Mouse (Mus musculus) forebrain, embryonic 11.5 days (tissue): ENCODE results near the gene Tmem252. TPM values are rescaled to one million over a fixed set of nuclear protein-coding genes. Genes with fewer than 3 reads are reported as not detected.

Source experiments
- ATAC-seq: fragments of 200-750 bp; cut with Nextera tagmentation; replicated peaks from 2 replicates; pipeline ENCODE4 v1.8.0; 2017; ENCODE audit warnings: moderate TSS enrichment; ENCODE audit not compliant: low FRiP score
- DNase-seq: peaks from one replicate; pipeline ENCODE4 v3.0.0-alpha.2; 2017; ENCODE audit warnings: low spot score
- H3K27ac ChIP-seq: fragments of 300-500 bp; sonication (generic); 2 replicates; pipeline ENCODE4 v1.5.1; 2014; ENCODE audit warnings: low read depth, low read length
- H3K27me3 ChIP-seq: fragments of 300-500 bp; sonication (generic); 2 replicates; pipeline ENCODE4 v1.6.1; 2014; ENCODE audit warnings: mild to moderate bottlenecking, low read length, mixed read lengths; ENCODE audit not compliant: control insufficient read depth, insufficient read depth
- H3K36me3 ChIP-seq: fragments of 300-500 bp; sonication (generic); 2 replicates; pipeline ENCODE4 v1.6.1; 2014; ENCODE audit warnings: mild to moderate bottlenecking, low read length, moderate library complexity, mixed read lengths; ENCODE audit not compliant: control insufficient read depth, insufficient read depth
- H3K4me1 ChIP-seq: fragments of 300-500 bp; sonication (generic); replicated peaks from 2 replicates; pipeline ENCODE4 v1.6.1; 2014; ENCODE audit warnings: low read length, mixed read lengths; ENCODE audit not compliant: control insufficient read depth, insufficient read depth
- H3K4me2 ChIP-seq: fragments of 300-500 bp; sonication (generic); 2 replicates; pipeline ENCODE4 v1.6.1; 2014; ENCODE audit warnings: low read depth, mild to moderate bottlenecking, low read length, moderate library complexity, mixed read lengths; ENCODE audit not compliant: severe bottlenecking
- H3K4me3 ChIP-seq: fragments of 300-500 bp; sonication (generic); 2 replicates; pipeline ENCODE4 v1.5.1; 2014; ENCODE audit warnings: low read depth, low read length
- H3K9ac ChIP-seq: fragments of 300-500 bp; sonication (generic); 2 replicates; pipeline ENCODE4 v1.6.1; 2014; ENCODE audit warnings: low read length
- H3K9me3 ChIP-seq: fragments of 300-500 bp; sonication (generic); 2 replicates; pipeline ENCODE4 v1.6.1; 2016; ENCODE audit warnings: low read length, mixed read lengths; ENCODE audit not compliant: control insufficient read depth
- WGBS: fragments of 180-500 bp; shearing (Covaris S2); extraction: QIAGEN DNeasy Blood & Tissue Kit; methylation state at CpG from one replicate; pipeline ENCODE4 v1.1.7; 2014; 5-methylcytosine and 5-hydroxymethylcytosine counted together
- polyA plus RNA-seq: library from polyadenylated mRNA; unstranded; fragments of >200 nt; fragmentation: Nextera tagmentation; extraction: Ambion mirVana; gene quantifications from 2 replicates; pipeline ENCODE4 v1.2.1, GENCODE M21; 2014

Tmem252 gene
- polyA plus RNA-seq, 1 experiment from 2014 or later = 0.69 TPM

DNA sequence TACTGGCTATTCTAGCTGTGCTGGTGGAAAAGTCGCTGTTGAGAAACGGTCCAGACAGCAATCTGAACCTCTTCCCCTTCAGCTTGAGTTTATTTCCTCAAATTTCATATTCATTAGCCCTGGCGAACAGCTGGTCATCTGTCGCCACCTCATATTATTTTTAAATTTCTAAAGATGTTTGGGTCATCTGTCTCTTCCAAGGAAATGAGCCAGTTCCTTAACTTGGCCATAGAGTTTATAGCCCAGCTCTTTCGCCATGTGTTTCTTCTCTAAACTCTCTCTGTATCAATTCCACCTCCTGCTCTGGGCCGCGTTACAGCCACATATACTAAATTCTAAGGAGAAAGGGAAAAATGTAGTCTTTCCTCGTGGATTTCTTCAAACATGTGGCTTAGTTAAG lies 29.9 kb downstream of the Tmem252 start:
- Histone ChIP-seq H3K4me2 (no peak overlapping the region), H3K9me3 (no peaks in the 10 kb centered on the region), H3K4me1 (no peaks in the 10 kb centered on the region), H3K4me3 (no peak overlapping the region), H3K9ac (no peak overlapping the region), H3K36me3 (no peaks in the 10 kb centered on the region), H3K27me3 (no peaks in the 10 kb centered on the region), H3K27ac (no peak overlapping the region)
- ATAC-seq (no peak), DNase-seq (no peak)
- WGBS = 85% methylated on average over 8 of the region's 8 CpGs

DNA sequence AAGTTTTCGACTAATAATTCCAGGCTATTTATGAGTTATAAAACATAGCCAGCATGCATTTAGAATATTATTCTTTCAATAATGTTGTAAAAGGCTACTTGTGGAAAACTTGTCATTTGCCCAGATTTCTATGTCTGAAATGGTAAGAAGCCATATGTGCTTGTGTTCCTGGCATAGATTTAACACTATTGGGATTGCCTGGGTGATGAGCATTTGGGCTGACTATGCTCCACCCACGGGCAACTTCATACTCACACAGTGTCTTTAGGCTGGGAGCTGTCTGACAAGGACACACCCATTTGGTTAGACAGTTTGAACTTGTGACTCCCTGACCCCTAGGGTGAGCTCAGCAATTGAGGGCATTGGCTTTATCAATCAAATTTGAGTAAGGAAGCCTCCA lies 30.5 kb downstream of the Tmem252 start:
- WGBS = 85% methylated on average over 2 of the region's 2 CpGs
- no peak for DNase-seq
- no peak overlapping the region for H3K4me3 ChIP-seq
- H3K27ac ChIP-seq = no peak overlapping the region
- no peaks in the 10 kb centered on the region for H3K4me1 ChIP-seq
- no peaks in the 10 kb centered on the region for H3K36me3 ChIP-seq
- no peaks in the 10 kb centered on the region for H3K27me3 ChIP-seq
- H3K4me2 ChIP-seq = no peak overlapping the region
- no peaks in the 10 kb centered on the region for H3K9me3 ChIP-seq
- no peak for ATAC-seq
- H3K9ac ChIP-seq = no peak overlapping the region

DNA sequence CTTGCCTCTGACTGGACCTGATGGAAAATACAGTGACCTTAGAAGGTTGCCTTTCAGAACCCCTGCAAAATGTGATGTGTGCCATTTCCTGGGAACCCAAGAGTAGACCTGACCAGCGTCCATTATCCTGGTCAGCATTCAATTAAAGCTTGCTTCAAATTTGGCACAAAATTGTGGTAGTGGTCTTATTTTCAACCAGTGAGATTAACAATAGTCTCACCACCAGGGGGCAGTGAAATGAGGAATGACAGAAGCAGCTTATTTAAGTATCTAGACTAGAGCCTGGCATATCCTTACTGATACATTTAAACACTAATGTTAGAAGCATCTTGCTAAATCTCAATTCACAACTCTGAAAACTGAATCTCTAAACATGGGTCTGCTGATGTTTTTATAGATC lies 31.6 kb downstream of the Tmem252 start:
- Histone ChIP-seq H3K27me3 (no peaks in the 10 kb centered on the region), H3K27ac (no peak overlapping the region), H3K4me1 (no peaks in the 10 kb centered on the region), H3K36me3 (no peaks in the 10 kb centered on the region), H3K4me3 (no peak overlapping the region), H3K9ac (no peak overlapping the region), H3K4me2 (no peak overlapping the region), H3K9me3 (no peaks in the 10 kb centered on the region)
- DNase-seq = no peak
- no peak for ATAC-seq
- WGBS = 60% methylated on average over 1 of the region's 1 CpGs

DNA sequence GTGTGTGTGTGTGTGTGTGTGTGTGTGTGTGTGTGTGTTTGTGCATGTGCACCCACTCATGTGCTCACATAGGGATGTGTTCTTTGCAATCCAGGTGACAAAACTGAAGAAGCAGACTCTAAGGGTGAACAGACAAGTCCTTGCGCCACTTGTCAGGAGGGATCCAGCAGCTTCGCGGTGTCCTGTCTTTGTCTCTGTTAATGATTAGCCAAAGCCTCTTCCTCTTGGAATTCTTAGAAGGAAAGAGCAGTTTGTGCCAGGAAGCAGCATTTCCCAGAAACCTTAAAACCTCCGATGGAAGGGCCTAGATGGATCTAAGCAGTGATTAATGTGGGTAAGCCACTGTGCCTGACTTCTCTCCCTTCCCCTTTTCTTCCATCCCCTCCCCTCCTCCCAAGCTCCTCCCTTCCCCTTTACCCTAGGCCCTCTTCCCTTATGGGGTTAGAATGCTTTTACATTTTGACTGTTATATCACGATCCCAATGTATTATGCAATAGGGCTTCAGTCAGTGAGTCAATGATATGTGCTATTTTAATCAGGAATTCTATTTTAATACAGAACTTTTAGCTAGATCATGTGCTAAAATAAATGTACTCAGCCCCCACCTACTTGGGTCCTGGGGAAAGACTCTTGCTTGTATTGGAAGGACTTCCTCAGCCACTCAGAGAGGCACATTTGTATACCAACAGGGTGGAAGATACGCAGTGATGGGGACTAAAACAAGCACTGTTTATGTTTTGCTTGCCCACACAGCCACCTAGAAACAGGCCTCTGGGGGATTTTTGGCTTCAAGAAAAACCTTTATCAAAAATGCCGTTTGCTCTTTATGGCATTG lies 33.5 kb downstream of the Tmem252 start:
- WGBS = 85% methylated on average over 7 of the region's 7 CpGs
- Histone ChIP-seq H3K4me1 (no peaks in the 10 kb centered on the region), H3K4me2 (no peak overlapping the region), H3K27ac (no peak overlapping the region), H3K36me3 (no peaks in the 10 kb centered on the region), H3K9me3 (no peaks in the 10 kb centered on the region), H3K27me3 (no peaks in the 10 kb centered on the region), H3K4me3 (no peak overlapping the region), H3K9ac (no peak overlapping the region)
- no peak for DNase-seq
- no peak for ATAC-seq

DNA sequence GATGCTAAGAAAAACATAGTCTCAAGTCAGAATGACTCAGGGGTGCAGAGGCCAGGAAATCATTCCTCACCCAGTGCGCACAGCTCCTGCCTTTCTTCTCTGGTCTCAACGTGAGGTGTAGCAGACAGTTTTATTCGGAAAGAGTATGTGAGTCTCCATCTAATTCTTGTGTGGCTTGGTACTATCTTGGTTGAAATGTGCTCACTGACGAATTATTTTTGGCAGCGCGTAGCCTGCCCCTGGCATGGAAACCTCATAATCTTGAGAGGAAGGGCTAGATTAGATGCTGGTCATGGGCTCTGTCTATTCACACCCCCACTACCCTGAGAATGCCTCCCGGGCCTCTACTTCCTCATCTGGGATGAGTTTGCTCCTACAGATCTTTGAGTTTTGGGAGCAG lies 34.2 kb downstream of the Tmem252 start:
- Histone ChIP-seq H3K9me3 (no peaks in the 10 kb centered on the region), H3K4me1 (no peaks in the 10 kb centered on the region), H3K36me3 (no peaks in the 10 kb centered on the region), H3K4me3 (no peak overlapping the region), H3K27me3 (no peaks in the 10 kb centered on the region), H3K9ac (no peak overlapping the region), H3K4me2 (no peak overlapping the region), H3K27ac (no peak overlapping the region)
- 92% methylated on average over 7 of the region's 7 CpGs for WGBS
- no peak for DNase-seq
- no peak for ATAC-seq

DNA sequence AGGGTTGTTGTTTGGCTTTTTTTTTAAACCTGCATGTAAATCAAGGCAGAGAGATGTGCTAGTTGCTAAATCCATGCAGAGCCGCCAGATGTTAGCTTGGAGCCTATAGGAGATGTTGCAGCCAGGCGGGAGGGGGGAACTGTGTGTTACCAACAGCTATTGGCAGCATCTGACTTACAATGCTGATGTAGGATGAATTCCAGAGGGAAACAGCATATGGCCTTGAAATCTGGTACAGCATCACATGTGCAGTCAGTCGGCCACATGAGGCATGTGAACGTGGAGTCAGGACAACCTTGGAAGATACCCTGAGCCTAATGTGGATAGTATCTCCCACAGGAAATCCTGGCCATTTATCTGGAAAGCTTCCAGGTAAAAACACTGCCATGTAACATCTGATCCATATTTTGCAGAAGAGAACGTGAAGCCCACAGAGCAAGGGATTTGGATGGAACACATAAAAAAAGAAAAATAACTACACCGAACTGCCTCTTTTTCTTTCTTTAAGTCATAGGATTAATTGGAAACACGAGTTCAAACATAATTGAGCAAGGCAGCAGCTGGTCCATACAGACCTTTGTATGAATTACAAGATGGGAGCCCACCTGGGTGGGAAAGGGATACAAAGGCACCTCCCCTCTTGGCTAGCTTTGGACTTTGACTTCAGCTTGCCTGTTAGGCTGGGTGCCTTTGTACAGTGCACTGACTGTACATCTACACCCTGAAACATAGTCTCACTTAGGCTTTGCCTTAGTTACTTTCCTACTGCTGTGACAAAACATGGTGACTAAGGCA lies 42.7 kb downstream of the Tmem252 start:
- DNase-seq (no peak), ATAC-seq (no peak)
- no peak overlapping the region for H3K4me2 ChIP-seq
- H3K27me3 ChIP-seq = no peaks in the 10 kb centered on the region
- H3K27ac ChIP-seq = no peak overlapping the region
- H3K4me3 ChIP-seq = no peak overlapping the region
- no peak overlapping the region for H3K9ac ChIP-seq
- H3K9me3 ChIP-seq = no peaks in the 10 kb centered on the region
- 88% methylated on average over 7 of the region's 7 CpGs for WGBS
- H3K4me1 ChIP-seq = no peaks in the 10 kb centered on the region
- H3K36me3 ChIP-seq = no peaks in the 10 kb centered on the region

DNA sequence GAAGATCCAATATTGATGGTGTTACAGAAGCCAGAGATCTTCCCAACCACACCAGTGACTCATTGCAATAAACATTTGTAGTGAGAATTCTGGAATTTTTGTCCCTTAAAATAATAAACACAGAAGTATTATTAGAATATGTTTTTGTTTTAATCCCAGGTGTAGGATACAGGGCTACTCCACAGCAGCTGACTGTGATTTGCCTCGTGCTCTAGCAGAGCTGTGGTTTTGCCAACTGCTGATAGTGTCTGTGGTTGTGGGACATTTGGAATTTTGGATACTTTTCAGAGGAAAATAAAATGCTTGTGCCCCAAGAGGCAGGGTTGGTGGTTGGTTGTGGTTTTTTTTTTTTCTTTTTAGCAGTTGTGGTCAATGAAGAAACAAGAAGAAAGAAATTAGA lies 44.2 kb downstream of the Tmem252 start:
- H3K9me3 ChIP-seq = no peaks in the 10 kb centered on the region
- no peak for DNase-seq
- WGBS = 82% methylated on average over 1 of the region's 1 CpGs
- no peak overlapping the region for H3K4me3 ChIP-seq
- no peak overlapping the region for H3K27ac ChIP-seq
- H3K27me3 ChIP-seq = no peaks in the 10 kb centered on the region
- ATAC-seq = no peak
- H3K4me1 ChIP-seq = no peaks in the 10 kb centered on the region
- no peak overlapping the region for H3K9ac ChIP-seq
- H3K36me3 ChIP-seq = no peaks in the 10 kb centered on the region
- no peak overlapping the region for H3K4me2 ChIP-seq

DNA sequence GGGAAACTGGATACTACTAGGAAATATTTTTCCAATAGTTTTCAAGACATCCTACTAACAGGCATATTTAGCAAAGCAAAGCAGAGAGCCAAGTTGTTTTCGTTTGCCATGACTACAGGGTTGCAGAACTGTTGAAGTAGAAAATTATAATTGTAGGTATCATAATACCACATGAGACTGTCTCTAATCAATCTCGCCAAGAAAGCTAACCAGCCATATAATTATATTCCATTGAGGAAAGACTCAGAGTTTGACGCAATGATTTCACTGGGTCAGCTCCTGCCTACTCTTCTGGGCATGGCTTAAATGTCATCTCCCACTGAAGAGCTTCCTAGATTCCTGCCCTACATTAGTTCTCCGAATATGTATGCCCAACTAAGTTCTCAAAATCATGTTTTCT lies 45.7 kb downstream of the Tmem252 start:
- no peak overlapping the region for H3K27ac ChIP-seq
- H3K36me3 ChIP-seq = no peaks in the 10 kb centered on the region
- H3K9me3 ChIP-seq = no peaks in the 10 kb centered on the region
- no peaks in the 10 kb centered on the region for H3K27me3 ChIP-seq
- H3K4me2 ChIP-seq = no peak overlapping the region
- ATAC-seq (no peak), DNase-seq (no peak)
- no peak overlapping the region for H3K4me3 ChIP-seq
- 86% methylated on average over 4 of the region's 4 CpGs for WGBS
- no peak overlapping the region for H3K9ac ChIP-seq
- no peaks in the 10 kb centered on the region for H3K4me1 ChIP-seq
